Mouse (Mus musculus): ENCODE data around the gene Lrriq1.

- TF ChIP-seq CTCF (IDR thresholded peaks at IDR 0.05; ENCODE audit: insufficient read depth, low read depth, low read length) (no peak), POLR2A (IDR thresholded peaks at IDR 0.05; ENCODE audit: insufficient read depth, low read depth, low read length) (no peak)
Measured at GRCm38 (mm10) chr10:103114629-103115028, 121.5 kb downstream of the Lrriq1 start.

Measured in olfactory bulb, adult 2 months (tissue).